Mouse (Mus musculus) cortical plate, adult 2 months (tissue): ENCODE measurements at regions not wholly inside any gene's neighbourhood (a gene's known extent, or its start where the extent isn't known, plus 50 kb on each side); places are given as distances from the start of the nearest gene placed in this dataset.

Experiments
- CTCF ChIP-seq: fragments of 200-500 bp; IDR thresholded peaks from 2 replicates; pipeline ENCODE4 v1.5.1; 2011; ENCODE audit warnings: mild to moderate bottlenecking, control low read depth, low read length; ENCODE audit not compliant: insufficient read depth; ENCODE audit errors: extremely low read depth
- POLR2A ChIP-seq: fragments of 200-500 bp; IDR thresholded peaks from 2 replicates; pipeline ENCODE4 v1.6.1; 2011; ENCODE audit warnings: mild to moderate bottlenecking, low read length, control low read depth; ENCODE audit not compliant: insufficient read depth; ENCODE audit errors: extremely low read depth

GRCm38 (mm10) chr13:37617015-37617414 lies 161.2 kb upstream of the Rreb1 start:
- TF ChIP-seq POLR2A (no peak), CTCF (no peak)
